Mouse (Mus musculus): ENCODE results near the gene Mcf2l. TPM values are rescaled to one million over a fixed set of nuclear protein-coding genes. Genes with fewer than 3 reads are reported as not detected.

Gene Mcf2l
- polyA plus RNA-seq, 1 experiment from 2014 or later, result 44.2 TPM

DNA sequence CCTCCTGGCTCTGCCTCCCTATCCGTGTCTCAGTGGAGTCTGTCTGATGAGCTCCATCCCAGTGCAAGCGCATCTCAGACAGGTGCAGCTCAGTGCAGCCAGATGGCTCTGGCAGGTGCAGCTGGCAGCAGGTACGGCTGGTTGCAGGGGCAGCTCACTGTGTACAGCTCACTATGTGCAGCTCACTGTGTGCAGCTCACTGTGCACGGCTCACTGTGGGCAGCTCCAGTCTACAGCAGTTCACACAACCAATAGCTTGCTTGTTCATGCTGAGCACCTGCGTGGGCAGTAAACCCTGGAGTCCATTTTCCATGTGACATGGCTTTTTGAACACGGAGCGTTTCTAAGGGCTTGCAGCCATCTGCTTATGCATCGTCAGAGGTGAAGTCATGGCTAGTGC lies 54.4 kb downstream of the Mcf2l start:
- Histone ChIP-seq H3K9ac (ENCODE audit: low read length) (no peak overlapping the region), H3K9me3 (ENCODE audit: control insufficient read depth, low read length) (no peaks in the 10 kb centered on the region), H3K4me2 (no peak overlapping the region), H3K4me1 (ENCODE audit: control insufficient read depth, insufficient read depth, low read length) (peaks cover 2% of the 10 kb centered on the region; the same call in 1 of the 2 replicates), H3K27me3 (ENCODE audit: control insufficient read depth, insufficient read depth, low read length) (no peaks in the 10 kb centered on the region), H3K4me3 (ENCODE audit: low read depth, low read length) (no peak overlapping the region), H3K27ac (ENCODE audit: low read depth, low read length) (no peak overlapping the region), H3K36me3 (ENCODE audit: control insufficient read depth, insufficient read depth, low read length) (no peaks in the 10 kb centered on the region; the same call in 1 of the 2 replicates)
- 91% methylated on average over 8 of the region's 8 CpGs for WGBS
- no peak for ATAC-seq (ENCODE audit: low FRiP score)
- DNase-seq (ENCODE audit: low spot score, missing footprints), result no peak

DNA sequence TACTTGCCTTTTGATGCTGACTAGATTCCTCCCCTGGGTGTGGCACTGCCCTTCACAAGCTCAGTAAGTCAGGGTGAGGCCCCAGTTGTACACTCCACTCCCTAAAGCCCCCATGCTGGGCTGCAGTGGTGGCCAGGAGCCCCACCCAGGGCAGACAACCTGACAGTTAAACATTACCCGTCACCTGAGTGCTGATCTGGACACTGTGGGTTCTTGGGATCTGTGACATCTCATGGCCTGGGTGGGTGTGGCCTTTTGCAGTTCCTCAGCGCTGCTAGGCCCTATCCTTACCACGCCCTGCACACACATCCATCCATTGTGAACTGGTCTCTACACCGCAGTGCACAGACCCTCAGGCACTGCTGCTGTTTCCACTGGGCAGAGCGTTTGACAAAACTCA lies 55.3 kb downstream of the Mcf2l start:
- ATAC-seq (ENCODE audit: low FRiP score) (no peak), DNase-seq (ENCODE audit: low spot score, missing footprints) (no peak)
- WGBS, result 90% methylated on average over 5 of the region's 5 CpGs
- H3K36me3 ChIP-seq (ENCODE audit: control insufficient read depth, insufficient read depth, low read length), result no peaks in the 10 kb centered on the region; the same call in 1 of the 2 replicates
- H3K27me3 ChIP-seq (ENCODE audit: control insufficient read depth, insufficient read depth, low read length), result no peaks in the 10 kb centered on the region
- H3K9ac ChIP-seq (ENCODE audit: low read length), result no peak overlapping the region
- H3K4me3 ChIP-seq (ENCODE audit: low read depth, low read length), result no peak overlapping the region
- H3K4me1 ChIP-seq (ENCODE audit: control insufficient read depth, insufficient read depth, low read length), result peaks cover 2% of the 10 kb centered on the region; the same call in 1 of the 2 replicates
- H3K27ac ChIP-seq (ENCODE audit: low read depth, low read length), result no peak overlapping the region
- no peaks in the 10 kb centered on the region for H3K9me3 ChIP-seq (ENCODE audit: control insufficient read depth, low read length)
- H3K4me2 ChIP-seq, result no peak overlapping the region

DNA sequence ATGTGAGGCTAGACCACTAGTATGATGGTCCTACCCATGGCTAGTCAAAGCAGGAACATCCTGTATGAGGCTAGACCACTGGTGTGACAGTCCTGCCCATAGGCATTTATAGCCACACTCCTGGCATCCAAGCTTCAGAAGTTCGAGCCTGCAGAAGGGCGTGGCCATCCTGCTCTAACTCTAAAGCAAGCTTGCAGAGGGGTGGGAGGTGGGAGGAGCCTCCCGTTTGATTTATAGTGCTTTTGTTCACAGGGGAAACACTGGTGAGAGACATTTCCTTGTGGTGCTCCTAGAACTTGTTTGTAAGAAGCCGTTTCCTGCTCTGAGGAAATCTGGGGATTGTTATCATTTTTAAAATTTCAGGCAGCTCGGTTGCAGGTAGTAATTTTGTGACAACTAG lies 56.7 kb downstream of the Mcf2l start:
- Histone ChIP-seq H3K4me1 (ENCODE audit: control insufficient read depth, insufficient read depth, low read length) (peaks cover 2% of the 10 kb centered on the region; the same call in 1 of the 2 replicates), H3K9me3 (ENCODE audit: control insufficient read depth, low read length) (no peaks in the 10 kb centered on the region), H3K4me2 (no peak overlapping the region), H3K4me3 (ENCODE audit: low read depth, low read length) (no peak overlapping the region), H3K9ac (ENCODE audit: low read length) (no peak overlapping the region), H3K27me3 (ENCODE audit: control insufficient read depth, insufficient read depth, low read length) (no peaks in the 10 kb centered on the region), H3K27ac (ENCODE audit: low read depth, low read length) (no peak overlapping the region), H3K36me3 (ENCODE audit: control insufficient read depth, insufficient read depth, low read length) (no peaks in the 10 kb centered on the region; the same call in 1 of the 2 replicates)
- DNase-seq (ENCODE audit: low spot score, missing footprints) (no peak), ATAC-seq (ENCODE audit: low FRiP score) (no peak)
- 55% methylated on average over 5 of the region's 5 CpGs for WGBS

DNA sequence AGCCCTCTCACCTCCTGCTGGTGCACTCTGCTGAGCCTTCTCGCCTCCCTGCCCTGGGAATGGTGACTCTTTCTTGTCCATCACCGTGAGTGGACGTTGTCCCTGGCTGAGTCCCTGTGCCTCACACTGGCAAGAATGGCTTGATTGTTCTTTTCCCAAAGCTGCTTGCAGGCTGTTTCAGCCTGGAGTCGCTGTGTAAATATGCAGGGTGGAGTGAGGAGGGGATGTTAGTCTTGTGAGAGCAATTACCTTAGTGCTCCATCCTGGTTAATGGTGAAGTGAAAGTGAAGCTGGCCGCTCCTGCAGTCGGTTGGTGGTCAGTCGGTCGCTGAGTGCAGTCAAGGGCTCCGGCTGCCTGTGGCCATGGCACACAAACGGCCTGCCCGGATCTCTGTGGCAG lies 57.8 kb downstream of the Mcf2l start:
- Histone ChIP-seq H3K4me3 (ENCODE audit: low read depth, low read length) (no peak overlapping the region), H3K4me2 (no peak overlapping the region), H3K27ac (ENCODE audit: low read depth, low read length) (no peak overlapping the region), H3K4me1 (ENCODE audit: control insufficient read depth, insufficient read depth, low read length) (peaks cover 2% of the 10 kb centered on the region; the same call in 1 of the 2 replicates), H3K9me3 (ENCODE audit: control insufficient read depth, low read length) (no peaks in the 10 kb centered on the region), H3K36me3 (ENCODE audit: control insufficient read depth, insufficient read depth, low read length) (no peaks in the 10 kb centered on the region; the same call in 1 of the 2 replicates), H3K27me3 (ENCODE audit: control insufficient read depth, insufficient read depth, low read length) (no peaks in the 10 kb centered on the region), H3K9ac (ENCODE audit: low read length) (no peak overlapping the region)
- 71% methylated on average over 11 of the region's 11 CpGs for WGBS
- DNase-seq (ENCODE audit: low spot score, missing footprints) (no peak), ATAC-seq (ENCODE audit: low FRiP score) (no peak)

DNA sequence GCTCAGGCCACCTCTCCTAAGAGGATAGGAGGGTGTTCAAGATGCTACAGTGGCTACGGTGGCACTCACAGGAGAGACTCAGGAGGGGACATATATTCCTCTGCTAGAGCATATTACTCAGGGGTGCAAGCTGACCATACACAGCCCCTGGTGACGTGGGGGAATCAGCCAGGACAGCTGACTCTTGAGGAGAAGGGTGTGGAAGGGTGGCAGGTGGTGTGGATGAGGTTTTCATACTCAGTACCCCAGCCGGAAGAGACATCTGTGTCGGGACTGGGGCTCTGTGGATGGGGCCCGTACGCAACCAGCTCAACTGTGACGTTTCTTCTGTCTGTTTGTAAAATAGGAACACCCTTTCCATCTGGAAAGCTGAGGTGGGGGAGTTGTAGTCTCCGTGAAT lies 58.9 kb downstream of the Mcf2l start:
- Histone ChIP-seq H3K9ac (ENCODE audit: low read length) (no peak overlapping the region), H3K4me3 (ENCODE audit: low read depth, low read length) (no peak overlapping the region), H3K4me1 (ENCODE audit: control insufficient read depth, insufficient read depth, low read length) (peaks cover 2% of the 10 kb centered on the region; the same call in 1 of the 2 replicates), H3K27ac (ENCODE audit: low read depth, low read length) (no peak overlapping the region), H3K27me3 (ENCODE audit: control insufficient read depth, insufficient read depth, low read length) (no peaks in the 10 kb centered on the region), H3K9me3 (ENCODE audit: control insufficient read depth, low read length) (no peaks in the 10 kb centered on the region), H3K4me2 (no peak overlapping the region), H3K36me3 (ENCODE audit: control insufficient read depth, insufficient read depth, low read length) (no peaks in the 10 kb centered on the region; the same call in 1 of the 2 replicates)
- ATAC-seq (ENCODE audit: low FRiP score) (no peak), DNase-seq (ENCODE audit: low spot score, missing footprints) (no peak)
- WGBS, result 88% methylated on average over 8 of the region's 8 CpGs

DNA sequence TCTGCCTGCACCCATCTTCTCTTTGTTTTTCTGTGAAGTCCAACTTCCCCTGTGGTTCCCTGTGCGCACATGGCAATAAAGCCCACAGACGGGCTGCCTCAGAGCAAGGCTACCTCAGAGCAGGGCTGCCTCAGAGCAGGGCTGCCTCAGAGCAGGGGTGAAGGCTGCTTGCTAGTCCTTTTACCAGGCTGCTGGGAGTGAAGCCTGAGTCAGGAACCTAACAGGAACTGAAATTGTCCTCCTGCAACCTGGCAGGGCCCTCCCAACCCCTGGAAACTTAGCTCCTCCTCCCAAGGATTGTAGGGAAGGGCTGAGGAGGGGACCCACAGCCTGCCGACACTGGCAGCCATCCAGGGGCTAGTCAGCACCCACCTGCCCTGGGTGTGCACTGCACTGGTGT lies 60.2 kb downstream of the Mcf2l start:
- WGBS, result 71% methylated on average over 3 of the region's 3 CpGs
- no peak for ATAC-seq (ENCODE audit: low FRiP score)

DNA sequence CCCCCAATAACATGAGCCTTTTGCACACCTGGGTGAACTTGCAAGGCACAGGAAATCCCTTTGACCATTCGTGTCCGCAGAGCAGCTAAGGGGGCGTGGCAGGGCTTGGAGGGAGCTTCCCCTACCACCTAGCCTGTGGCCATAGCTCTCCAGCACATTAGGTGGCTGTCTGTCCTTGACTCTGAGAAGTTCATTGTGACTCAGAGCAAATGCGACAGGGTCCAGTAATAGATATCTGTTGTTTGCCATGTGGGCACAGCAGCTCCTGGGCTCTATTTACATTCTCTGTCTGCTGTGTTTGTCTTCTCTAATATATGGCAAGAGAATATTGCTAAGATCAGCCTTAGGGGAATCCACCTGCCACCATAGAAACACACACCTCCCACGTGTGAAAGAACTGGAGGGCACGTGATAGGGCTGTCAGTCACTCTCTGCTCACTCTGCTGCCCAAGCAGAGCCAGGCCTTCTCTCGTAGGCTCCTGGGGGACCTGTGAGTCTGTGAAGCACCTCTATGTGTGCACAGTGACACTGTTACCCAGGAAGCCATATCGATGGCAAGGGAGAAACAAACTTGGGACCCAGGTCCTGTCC lies 60.9 kb downstream of the Mcf2l start:
- no peak overlapping the region for H3K9ac ChIP-seq (ENCODE audit: low read length)
- ATAC-seq (ENCODE audit: low FRiP score), result no peak
- 74% methylated on average over 8 of the region's 8 CpGs for WGBS

More for the DNA sequence above, 60.2 kb downstream of the Mcf2l start:
- Histone ChIP-seq H3K9me3 (ENCODE audit: control insufficient read depth, low read length) (no peaks in the 10 kb centered on the region), H3K27ac (ENCODE audit: low read depth, low read length) (no peak overlapping the region), H3K4me3 (ENCODE audit: low read depth, low read length) (no peak overlapping the region), H3K36me3 (ENCODE audit: control insufficient read depth, insufficient read depth, low read length) (no peaks in the 10 kb centered on the region; the same call in 1 of the 2 replicates), H3K9ac (ENCODE audit: low read length) (no peak overlapping the region), H3K4me2 (no peak overlapping the region), H3K4me1 (ENCODE audit: control insufficient read depth, insufficient read depth, low read length) (peaks cover 2% of the 10 kb centered on the region; the same call in 1 of the 2 replicates), H3K27me3 (ENCODE audit: control insufficient read depth, insufficient read depth, low read length) (no peaks in the 10 kb centered on the region)
- DNase-seq (ENCODE audit: low spot score, missing footprints), result no peak

DNA sequence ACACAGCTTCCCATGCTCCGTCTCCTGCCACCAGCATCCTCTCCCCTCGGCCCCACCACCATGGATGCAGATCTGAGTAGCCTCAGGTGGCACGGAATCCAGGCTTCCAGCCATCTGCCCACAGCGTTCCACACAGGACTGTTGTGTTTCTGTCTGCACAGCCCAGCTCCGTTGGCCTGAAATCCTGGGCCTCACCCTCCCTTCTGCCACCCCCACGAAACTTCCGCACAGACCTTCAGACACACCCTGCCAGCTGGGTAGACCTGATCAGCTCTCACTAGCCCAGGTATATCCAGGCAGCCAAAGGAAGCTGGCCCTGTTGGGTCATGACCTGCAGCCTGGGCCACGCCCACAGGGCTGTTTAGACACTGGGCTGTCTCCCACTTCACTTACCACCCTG lies 66.9 kb downstream of the Mcf2l start:
- no peak overlapping the region for H3K9ac ChIP-seq (ENCODE audit: low read length)
- ATAC-seq (ENCODE audit: low FRiP score) (no peak), DNase-seq (ENCODE audit: low spot score, missing footprints) (no peak)
- no peak overlapping the region for H3K4me3 ChIP-seq (ENCODE audit: low read depth, low read length)
- H3K9me3 ChIP-seq (ENCODE audit: control insufficient read depth, low read length), result no peaks in the 10 kb centered on the region
- no peak overlapping the region for H3K27ac ChIP-seq (ENCODE audit: low read depth, low read length)
- no peaks in the 10 kb centered on the region for H3K36me3 ChIP-seq (ENCODE audit: control insufficient read depth, insufficient read depth, low read length)
- H3K4me1 ChIP-seq (ENCODE audit: control insufficient read depth, insufficient read depth, low read length), result no peaks in the 10 kb centered on the region
- H3K4me2 ChIP-seq, result no peak overlapping the region
- 85% methylated on average over 8 of the region's 8 CpGs for WGBS
- H3K27me3 ChIP-seq (ENCODE audit: control insufficient read depth, insufficient read depth, low read length), result no peaks in the 10 kb centered on the region

More for the DNA sequence above, 60.9 kb downstream of the Mcf2l start:
- H3K4me1 ChIP-seq (ENCODE audit: control insufficient read depth, insufficient read depth, low read length), result peaks cover 2% of the 10 kb centered on the region; the same call in 1 of the 2 replicates
- H3K27ac ChIP-seq (ENCODE audit: low read depth, low read length), result no peak overlapping the region
- H3K27me3 ChIP-seq (ENCODE audit: control insufficient read depth, insufficient read depth, low read length), result no peaks in the 10 kb centered on the region
- H3K36me3 ChIP-seq (ENCODE audit: control insufficient read depth, insufficient read depth, low read length), result no peaks in the 10 kb centered on the region; the same call in 1 of the 2 replicates
- no peak overlapping the region for H3K4me3 ChIP-seq (ENCODE audit: low read depth, low read length)
- no peaks in the 10 kb centered on the region for H3K9me3 ChIP-seq (ENCODE audit: control insufficient read depth, low read length)
- DNase-seq (ENCODE audit: low spot score, missing footprints), result no peak
- H3K4me2 ChIP-seq, result no peak overlapping the region

DNA sequence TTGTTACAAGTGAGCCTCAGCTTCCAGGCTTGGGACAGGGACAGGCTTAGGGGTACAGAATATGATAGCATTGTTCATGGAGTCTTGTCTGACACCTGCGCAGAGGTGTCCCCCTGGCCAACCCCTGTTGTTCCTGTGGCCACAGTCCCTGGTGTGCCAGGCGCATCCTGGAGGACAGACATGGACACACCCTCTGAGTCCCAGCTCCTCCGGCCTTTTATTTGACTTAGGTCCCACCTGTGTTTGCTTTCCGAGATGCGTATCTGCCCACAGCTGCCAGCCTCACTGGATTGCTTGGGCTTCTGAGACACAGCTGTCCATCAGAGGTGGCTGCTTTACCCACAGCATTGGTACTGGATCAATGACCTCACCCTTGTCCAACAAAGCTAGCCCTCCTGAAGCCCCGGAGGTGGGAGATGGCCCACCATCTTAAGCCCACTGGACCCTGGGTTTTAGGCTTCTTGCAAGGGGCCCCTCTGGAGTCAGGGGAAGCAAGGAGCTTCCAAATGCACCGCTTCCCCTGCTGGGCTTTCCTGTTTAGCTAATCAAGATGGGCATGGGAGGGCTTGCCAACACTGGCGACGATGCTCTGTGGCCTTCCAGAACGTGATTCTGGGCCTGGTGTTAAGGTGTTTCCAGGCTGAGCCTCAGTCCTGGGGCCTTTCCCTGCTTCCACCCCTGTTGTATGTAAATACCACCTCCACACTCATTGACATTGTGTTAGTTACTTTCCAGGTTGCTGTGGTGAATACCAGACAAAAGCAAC lies 67.7 kb downstream of the Mcf2l start:
- Histone ChIP-seq H3K9ac (ENCODE audit: low read length) (no peak overlapping the region), H3K9me3 (ENCODE audit: control insufficient read depth, low read length) (no peaks in the 10 kb centered on the region), H3K27ac (ENCODE audit: low read depth, low read length) (no peak overlapping the region), H3K4me2 (no peak overlapping the region), H3K36me3 (ENCODE audit: control insufficient read depth, insufficient read depth, low read length) (no peaks in the 10 kb centered on the region), H3K4me3 (ENCODE audit: low read depth, low read length) (no peak overlapping the region), H3K27me3 (ENCODE audit: control insufficient read depth, insufficient read depth, low read length) (no peaks in the 10 kb centered on the region), H3K4me1 (ENCODE audit: control insufficient read depth, insufficient read depth, low read length) (no peaks in the 10 kb centered on the region)
- DNase-seq (ENCODE audit: low spot score, missing footprints), result no peak
- no peak for ATAC-seq (ENCODE audit: low FRiP score)
- 84% methylated on average over 10 of the region's 10 CpGs for WGBS
